Mouse (Mus musculus) brain, embryonic 14.5 days (tissue): ENCODE measurements around the gene Aplf.

Source experiments
- CTCF ChIP-seq: fragments of 200-500 bp; IDR thresholded peaks from 2 replicates; pipeline ENCODE4 v1.5.1; 2012; ENCODE audit warnings: inconsistent platforms, mild to moderate bottlenecking, moderate library complexity, borderline replicate concordance; ENCODE audit not compliant: insufficient read depth, insufficient read length; ENCODE audit errors: extremely low read depth
- POLR2A ChIP-seq: fragments of 200-500 bp; IDR thresholded peaks from 2 replicates; pipeline ENCODE4 v1.6.1; 2012; ENCODE audit warnings: mild to moderate bottlenecking, inconsistent platforms, borderline replicate concordance; ENCODE audit not compliant: poor library complexity, insufficient read depth, insufficient read length, severe bottlenecking; ENCODE audit errors: extremely low read depth

- TF ChIP-seq POLR2A (no peak), CTCF (no peak)
These were observed 24.0 kb upstream of the Aplf start for GRCm38 (mm10) chr6:87695947-87696346.
